Mouse (Mus musculus) cerebellum, adult 11 months (tissue): ENCODE data around the gene Gm3233.
A peak's percentile ranks its signal among the peaks of the same experiment; 100 is the strongest.
"Not testable (repeated sequence)": the region's sequence is repeated elsewhere in the genome, so short reads cannot be mapped to it uniquely, and the experiment has no call there.

Experiments
- DNase-seq: peaks from one replicate; pipeline ENCODE4 v3.0.0; 2022

Gene Gm3233

DNA sequence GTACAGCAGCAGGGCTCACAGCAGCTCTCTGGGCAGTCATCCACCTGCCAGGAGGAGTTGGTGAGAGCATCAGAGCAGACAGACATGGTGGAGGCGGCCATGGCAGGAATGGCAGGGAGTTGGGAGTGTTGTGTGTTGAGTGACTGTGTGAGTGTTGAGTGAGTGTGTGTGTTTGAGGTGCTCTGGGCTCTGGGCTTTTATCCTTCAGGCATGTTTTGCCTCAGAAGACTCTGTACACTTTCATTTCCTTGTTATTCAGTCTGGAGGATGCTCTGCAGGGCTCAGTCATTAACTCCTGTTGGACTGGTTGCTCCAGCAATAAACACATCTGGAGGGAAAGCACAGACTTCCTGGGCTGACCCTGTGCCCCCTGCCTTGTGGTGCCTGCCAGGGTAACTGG is at the start of gene Gm3233:
Gene Gm3233, minus strand, starts transcription at position 101 of the 400 bp plus-strand sequence.
- not testable (repeated sequence) for DNase-seq

DNA sequence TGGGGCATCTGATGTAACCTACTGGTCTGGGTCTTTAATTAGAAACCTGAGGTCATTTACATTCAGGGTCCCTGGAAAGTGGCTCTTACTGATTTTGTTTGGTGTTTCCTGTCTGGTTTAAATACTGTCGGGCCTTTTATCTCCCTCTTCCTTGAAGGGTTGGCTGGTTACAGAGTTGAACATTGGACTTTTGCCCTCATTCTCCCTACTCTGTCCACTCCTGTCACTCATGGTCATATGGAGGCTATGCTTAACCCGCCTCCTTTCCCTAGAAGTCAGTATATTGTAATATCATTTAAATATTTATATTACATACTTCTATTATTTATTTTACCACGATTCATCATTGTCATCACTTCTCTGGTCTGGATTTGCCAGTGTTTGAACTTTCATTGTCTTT is 44.6 kb upstream of the Gm3233 start:
- no peak for DNase-seq

DNA sequence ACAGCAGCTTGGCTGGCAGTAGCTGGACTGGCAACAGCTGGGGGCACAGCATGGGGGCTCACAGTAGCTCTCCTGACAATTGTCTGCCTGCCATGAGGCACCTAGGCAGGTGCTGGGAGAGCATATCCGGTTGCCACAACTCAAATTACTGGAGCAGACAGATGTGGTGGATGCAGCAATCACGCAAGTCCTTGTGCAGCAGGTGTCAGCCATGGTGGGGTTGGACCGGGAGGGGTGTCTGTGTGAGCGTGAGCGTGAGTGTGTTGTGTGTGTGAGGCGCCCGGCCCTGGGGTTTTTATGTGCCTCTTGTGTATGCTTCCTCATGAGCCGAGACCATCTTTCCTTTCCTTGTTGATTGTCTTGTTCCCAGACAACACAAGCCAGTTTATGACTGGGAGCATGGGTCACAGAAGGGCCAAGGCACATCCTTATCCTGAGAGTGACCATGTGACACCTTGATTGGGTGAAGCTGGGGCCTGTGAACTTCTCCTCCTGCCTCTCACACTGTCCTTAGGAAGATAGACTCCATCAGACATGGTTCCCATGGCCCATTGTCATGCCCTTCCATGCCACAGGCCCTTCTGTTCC is 39.5 kb upstream of the Gm3233 start, which contains the start of gene Gm19668:
Gene Gm19668, minus strand, starts transcription at position 213 of the 588 bp plus-strand sequence.
- DNase-seq, result no peak

DNA sequence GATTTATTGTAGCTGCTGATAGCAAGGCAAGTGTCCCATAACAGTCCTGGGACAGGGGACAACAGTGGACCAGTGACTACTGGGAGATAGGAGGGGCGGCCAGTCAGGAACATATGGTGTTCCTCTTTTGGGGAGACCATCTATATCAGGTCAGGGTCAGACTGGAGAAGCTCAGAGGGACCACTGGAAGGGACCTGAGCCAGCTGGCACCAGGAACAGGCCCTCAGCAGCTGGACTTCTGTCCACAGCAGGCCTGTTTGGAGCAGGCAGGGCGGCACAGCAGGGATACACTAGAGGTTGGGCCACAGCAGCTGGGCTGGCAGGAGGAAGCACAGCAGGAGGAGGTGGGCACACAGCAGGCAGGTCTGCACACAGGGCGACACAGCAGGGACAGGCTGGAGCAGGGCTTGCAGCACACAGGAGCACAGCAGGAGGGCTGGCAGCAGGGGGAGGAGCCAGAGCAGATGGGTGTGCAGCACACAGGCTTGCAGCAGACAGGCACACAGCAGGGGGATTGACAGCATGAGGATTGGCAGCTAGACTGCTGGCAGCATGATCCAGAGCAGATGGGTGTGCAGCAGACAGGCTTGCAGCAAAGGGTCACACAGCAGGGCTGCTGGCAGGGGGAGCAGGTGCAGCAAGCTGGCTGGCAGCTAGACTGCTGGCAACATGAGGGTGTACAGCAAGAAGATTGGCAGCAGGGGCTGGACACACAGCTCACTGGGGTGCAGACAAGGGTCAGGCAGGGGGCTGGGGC is 38.9 kb upstream of the Gm3233 start:
- DNase-seq, result peak; percentile 9

DNA sequence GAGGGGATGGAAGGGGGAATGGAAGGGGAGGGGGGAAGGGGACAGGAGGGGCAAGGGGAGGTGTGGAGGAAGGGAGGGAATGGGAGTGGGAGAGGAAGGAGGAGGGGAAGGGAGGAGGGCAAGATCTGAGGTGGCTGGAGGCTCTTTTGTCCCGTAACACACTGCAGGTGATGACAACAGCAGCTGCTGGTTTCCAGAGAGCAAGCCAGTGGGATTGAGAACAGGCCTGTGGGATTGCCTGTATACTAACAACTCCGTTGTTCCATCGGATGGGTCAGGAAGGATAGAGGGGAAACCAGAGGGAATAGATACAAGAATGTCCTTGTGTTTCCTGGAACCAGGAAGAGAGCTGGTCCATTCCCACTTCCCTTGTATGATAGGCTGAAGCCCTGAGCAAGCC is 38.2 kb upstream of the Gm3233 start:
- no peak for DNase-seq

DNA sequence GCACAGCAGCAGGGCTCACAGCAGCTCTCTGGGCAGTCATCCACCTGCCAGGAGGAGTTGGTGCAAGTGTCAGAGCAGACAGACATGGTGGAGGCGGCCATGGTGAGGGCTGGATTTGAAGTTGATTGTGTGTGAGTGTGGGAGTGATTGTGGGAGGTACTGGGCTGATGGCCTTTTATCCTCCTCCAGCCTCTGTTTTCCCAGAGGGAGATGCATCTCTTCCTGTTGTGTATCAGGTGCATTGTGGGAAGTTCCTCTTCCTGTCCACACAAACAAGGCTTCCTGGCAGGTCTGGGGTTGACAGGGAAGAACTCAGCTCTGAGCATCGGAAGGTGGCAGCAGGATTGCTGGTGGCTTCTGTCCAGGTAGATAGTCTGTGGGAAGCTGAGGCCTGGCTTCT is 35.5 kb upstream of the Gm3233 start, which contains the start of gene Gm9639:
Gene Gm9639, minus strand, starts transcription at position 101 of the 400 bp plus-strand sequence.
- DNase-seq, result no peak

DNA sequence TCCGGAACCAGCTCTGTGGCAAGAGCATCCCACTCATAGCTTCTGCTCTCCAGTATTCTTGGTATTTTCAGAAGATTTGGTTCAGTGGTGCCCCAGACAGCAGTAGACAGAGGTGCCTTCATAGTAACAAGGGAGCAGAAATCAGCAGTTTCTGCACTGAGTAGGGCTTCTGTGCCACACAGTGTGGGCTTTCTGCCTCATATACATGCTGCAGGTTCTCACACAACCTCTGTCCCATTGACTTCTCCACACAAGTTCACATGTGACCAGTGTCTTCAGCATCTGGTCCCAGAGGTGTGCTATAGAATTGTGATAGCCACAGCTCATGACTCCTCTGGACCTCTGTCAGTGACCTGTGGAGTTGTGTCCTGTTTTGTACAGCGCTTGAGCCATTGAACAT is 29.1 kb upstream of the Gm3233 start:
- no peak for DNase-seq

DNA sequence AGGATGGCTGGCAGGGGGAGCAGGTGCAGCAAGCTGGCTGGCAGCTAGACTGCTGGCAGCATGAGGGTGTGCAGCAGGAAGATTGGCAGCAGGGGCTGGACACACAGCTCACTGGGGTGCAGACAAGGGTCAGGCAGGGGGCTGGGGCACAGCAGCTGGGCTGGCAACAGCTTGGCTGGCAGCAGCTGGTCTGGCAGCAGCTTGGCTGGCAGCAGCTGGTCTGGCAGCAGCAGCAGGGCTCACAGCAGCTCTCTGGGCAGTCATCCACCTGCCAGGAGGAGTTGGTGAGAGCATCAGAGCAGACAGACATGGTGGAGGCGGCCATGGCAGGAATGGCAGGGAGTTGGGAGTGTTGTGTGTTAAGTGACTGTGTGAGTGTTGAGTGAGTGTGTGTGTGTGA is 28.4 kb upstream of the Gm3233 start, which contains the start of gene Gm7137:
Gene Gm7137, minus strand, starts transcription at position 325 of the 400 bp plus-strand sequence.
- DNase-seq, result not testable (repeated sequence)

DNA sequence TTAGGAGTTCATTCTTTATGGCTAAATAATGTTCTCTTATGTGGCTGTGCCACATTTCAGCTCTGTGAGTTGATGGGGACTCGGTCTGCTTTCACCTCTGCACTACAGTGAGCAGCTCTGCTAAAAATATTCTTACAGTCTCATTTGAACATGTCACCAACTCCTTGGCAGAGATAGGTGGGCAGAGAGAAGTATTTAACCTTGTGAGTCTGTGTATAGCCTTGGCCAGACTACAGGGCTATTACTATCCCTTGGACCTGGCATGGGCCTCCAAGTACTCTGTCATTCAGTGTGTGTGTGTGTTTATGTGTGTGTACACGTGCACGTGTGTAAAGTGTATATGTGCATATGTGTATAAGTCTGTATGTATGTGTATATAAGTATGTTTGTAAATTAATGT is 23.9 kb upstream of the Gm3233 start:
- DNase-seq, result not testable (repeated sequence)

DNA sequence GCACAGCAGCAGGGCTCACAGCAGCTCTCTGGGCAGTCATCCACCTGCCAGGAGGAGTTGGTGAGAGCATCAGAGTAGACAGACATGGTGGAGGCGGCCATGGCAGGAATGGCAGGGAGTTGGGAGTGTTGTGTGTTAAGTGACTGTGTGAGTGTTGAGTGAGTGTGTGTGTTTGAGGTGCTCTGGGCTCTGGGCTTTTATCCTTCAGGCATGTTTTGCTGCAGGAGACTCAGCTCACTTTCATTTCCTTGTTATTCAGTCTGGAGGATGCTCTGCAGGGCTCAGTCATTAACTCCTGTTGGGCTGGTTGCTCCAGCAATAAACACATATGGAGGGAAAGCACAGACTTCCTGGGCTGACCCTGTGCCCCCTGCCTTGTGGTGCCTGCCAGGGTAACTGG is 23.0 kb upstream of the Gm3233 start, which contains the start of gene Gm3250:
Gene Gm3250, minus strand, starts transcription at position 101 of the 400 bp plus-strand sequence.
- not testable (repeated sequence) for DNase-seq

DNA sequence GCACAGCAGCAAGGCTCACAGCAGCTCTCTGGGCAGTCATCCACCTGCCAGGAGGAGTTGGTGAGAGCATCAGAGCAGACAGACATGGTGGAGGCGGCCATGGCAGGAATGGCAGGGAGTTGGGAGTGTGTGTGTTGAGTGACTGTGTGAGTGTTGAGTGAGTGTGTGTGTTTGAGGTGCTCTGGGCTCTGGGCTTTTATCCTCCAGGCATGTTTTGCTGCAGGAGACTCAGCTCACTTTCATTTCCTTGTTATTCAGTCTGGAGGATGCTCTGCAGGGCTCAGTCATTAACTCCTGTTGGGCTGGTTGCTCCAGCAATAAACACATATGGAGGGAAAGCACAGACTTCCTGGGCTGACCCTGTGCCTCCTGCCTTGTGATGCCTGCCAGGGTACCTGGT is 17.4 kb upstream of the Gm3233 start, which contains the start of gene Gm7138:
Gene Gm7138, minus strand, starts transcription at position 101 of the 400 bp plus-strand sequence.
- not testable (repeated sequence) for DNase-seq

DNA sequence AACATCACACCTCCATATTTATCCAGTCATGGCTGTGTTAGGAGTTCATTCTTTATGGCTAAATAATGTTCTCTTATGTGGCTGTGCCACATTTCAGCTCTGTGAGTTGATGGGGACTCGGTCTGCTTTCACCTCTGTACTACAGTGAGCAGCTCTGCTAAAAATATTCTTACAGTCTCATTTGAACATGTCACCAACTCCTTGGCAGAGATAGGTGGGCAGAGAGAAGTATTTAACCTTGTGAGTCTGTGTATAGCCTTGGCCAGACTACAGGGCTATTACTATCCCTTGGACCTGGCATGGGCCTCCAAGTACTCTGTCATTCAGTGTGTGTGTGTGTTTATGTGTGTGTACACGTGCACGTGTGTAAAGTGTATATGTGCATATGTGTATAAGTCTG is 12.7 kb upstream of the Gm3233 start:
- DNase-seq, result not testable (repeated sequence)

DNA sequence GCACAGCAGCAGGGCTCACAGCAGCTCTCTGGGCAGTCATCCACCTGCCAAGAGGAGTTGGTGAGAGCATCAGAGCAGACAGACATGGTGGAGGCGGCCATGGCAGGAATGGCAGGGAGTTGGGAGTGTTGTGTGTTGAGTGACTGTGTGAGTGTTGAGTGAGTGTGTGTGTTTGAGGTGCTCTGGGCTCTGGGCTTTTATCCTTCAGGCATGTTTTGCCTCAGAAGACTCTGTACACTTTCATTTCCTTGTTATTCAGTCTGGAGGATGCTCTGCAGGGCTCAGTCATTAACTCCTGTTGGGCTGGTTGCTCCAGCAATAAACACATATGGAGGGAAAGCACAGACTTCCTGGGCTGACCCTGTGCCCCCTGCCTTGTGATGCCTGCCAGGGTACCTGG is 11.7 kb upstream of the Gm3233 start, which contains the start of gene Gm3238:
Gene Gm3238, minus strand, starts transcription at position 101 of the 400 bp plus-strand sequence.
- DNase-seq, result not testable (repeated sequence)

DNA sequence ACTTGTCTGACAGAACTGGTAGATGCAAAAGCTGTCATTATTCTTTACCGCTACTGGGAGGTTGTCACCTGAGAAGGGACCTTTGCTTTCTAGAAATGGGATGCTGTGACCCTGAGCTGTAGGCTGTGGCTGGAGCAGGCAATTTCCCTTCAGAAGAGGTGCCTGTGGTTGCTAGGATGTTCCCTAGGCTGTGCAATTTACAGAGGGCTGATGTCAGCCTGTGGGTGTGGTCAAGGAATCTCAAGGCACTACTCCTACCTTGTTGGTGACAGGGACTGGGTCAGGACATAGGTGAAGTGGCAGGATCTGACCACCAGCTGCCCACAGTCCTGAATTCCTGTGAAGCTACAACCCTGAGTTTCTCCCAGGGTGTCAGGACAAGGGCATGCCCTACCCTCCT is 10.2 kb upstream of the Gm3233 start:
- DNase-seq, result no peak

DNA sequence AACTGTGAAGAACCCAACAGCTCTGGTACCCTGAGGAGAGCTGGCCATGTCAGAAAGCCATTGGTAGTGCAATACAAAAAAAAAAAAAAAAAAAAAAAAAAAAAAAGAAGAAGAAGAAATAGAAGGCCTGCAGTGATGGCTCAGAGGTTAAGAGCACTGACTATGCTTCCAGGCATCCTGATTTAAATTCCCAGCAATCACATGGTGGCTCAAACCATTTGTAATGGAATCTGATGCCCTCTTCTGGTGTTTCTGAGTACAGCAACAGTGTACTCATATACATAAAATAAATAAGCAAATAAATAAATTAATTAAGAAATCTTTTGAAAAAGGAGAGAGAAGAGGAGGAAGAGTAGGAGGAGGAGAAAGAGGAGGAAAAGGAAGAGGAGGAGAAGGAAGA is 6.0 kb downstream of the Gm3233 start:
- no peak for DNase-seq

DNA sequence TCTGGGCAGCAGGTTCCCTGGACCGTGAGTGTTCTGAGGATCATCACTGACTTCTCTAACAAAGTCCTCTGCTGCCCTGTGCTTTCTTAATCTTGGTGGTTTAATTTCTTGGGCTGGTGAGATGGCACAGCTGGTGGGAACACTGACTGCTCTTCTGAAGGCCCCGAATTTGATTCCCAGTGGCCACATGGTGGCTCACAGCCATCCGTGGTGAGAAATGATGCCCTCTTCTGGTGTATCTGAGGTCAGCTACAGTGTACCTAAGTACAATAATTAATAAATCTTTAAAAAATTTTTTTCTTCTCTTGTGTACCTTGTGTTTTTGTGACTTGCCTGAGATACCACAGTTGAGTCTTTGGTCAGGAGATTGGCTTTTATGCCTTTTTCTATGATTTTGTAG is 7.2 kb downstream of the Gm3233 start:
- not testable (repeated sequence) for DNase-seq

DNA sequence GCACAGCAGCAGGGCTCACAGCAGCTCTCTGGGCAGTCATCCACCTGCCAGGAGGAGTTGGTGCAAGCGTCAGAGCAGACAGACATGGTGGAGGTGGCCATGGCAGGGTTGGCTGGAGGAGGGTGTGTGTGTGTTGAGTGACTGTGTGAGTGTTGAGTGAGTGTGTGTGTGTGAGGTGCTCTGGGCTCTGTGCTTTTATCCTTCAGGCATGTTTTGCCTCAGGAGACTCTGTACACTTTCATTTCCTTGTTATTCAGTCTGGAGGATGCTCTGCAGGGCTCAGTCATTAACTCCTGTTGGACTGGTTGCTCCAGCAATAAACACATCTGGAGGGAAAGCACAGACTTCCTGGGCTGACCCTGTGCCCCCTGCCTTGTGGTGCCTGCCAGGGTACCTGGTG is 8.2 kb downstream of the Gm3233 start, which contains the start of gene Gm9736:
Gene Gm9736, minus strand, starts transcription at position 101 of the 400 bp plus-strand sequence.
- DNase-seq, result not testable (repeated sequence)

DNA sequence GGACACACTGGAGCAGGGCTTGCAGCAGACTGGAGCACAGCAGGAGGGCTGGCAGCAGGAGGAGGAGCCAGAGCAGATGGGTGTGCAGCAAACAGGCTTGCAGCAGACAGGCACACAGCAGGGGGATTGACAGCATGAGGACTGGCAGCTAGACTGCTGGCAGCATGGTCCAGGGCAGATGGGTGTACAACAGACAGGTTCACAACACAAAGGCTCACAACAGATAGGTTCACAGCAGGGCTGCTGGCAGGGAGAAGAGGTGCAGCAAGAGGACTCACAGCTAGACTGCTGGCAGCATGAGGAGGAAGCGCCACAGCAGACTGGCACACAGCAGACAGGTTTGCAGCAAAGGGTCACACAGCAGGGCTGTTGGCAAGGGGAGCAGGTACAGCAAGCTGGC is 8.8 kb downstream of the Gm3233 start:
- DNase-seq, result peak; percentile 12

DNA sequence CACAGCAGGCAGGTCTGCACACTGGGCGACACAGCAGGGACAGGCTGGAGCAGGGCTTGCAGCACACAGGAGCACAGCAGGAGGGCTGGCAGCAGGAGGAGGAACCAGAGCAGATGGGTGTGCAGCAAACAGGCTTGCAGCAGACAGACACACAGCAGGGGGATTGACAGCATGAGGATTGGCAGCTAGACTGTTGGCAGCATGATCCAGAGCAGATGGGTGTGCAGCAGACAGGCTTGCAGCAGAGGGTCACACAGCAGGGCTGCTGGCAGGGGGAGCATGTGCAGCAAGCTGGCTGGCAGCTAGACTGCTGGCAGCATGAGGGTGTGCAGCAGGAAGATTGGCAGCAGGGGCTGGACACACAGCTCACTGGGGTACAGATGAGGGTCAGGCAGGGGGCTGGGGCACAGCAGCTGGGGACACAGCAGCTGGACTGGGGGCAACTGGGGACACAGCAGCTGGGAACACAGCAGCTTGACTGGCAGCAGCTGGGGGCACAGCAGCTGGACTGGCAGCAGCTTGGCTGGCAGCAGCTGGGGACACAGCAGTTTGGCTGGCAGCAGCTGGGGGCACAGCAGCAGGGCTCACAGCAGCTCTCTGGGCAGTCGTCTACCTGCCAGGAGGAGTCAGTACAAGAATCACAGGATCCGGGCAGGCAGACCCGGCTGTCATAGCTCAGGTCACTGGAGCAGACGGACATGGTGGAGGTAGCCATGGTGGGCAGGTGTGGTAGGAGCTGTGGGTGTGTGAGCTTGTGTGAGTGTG is 17.4 kb downstream of the Gm3233 start, which contains the start of gene Gm18596:
Gene Gm18596, minus strand, starts transcription at position 715 of the 765 bp plus-strand sequence.
- not testable (repeated sequence) for DNase-seq

DNA sequence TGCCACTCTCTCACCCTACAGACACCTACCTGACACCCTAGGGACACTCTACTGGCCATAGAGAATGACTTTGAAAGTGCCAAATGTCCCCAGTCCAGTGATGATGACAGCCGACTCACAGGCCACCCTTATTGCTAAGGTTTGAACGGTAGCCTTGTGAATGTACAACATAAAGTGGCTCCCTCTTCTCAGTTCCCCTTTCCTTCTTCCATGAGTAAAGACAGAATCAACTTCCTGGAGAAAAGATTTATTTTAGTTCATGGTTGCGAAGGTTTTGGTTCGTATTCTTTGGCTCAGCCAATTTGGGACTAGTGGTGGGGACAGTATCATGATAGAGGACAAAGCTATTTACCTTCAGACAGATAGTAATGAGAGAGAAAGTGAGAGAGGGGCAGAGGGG is 20.6 kb downstream of the Gm3233 start:
- DNase-seq, result no peak

DNA sequence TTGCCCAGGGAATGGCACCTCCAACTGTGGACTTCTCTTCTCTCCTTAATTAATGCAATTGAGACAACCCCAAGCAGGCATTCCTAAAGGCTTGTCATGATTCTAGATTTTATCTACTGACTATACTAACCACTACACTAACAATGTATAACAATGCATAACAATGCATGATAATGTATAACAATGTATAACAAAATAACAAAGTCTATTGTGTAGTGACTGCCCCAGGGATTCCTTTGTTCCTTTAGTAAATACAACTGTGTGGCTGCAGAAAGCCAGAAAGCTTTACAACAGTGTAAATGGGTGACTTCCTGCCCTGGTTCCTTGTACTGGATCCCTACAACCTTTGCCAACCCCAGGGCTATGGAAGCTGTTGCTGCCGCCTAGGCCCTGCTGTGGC is 23.6 kb downstream of the Gm3233 start:
- DNase-seq, result no peak

DNA sequence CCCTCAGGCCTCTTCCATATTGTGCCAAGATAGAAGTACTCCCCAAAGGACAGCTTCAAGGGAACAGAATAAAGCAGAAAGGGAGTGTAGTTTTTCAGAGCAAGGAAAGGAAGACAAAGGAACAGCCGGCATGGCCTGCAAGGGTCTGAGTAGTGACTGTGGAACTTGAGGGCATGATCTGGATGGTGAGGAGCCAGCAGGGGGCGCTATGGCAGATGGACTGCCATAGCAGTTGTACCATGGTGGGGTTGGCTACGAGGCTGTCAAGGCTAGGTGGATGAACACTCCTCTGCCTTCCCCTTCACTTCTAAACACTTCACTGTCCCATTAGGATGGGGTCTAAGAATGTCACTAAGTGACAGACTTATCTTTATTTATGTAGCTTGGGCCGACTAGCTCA is 30.2 kb downstream of the Gm3233 start:
- no peak for DNase-seq

DNA sequence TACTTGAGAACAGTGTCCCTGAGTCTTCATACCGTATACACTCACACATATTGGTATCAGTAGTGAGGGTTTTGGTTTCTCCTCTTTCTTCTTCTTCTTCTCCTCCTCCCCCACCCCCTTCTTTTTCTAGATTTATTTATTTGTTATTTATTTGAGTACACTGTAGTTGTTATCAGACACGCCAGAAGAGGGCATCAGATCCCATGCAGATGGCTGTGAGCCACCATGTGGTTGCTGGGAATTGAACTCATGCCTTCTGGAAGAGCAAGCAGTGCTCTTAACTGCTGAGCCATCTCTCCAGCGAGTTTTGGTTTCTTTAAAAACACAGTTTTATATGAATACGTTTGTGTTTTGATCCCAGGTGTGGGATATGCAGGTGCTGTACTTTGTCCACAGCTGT is 31.2 kb downstream of the Gm3233 start:
- DNase-seq, result no peak
